ENCODE assay signal across 8 mouse cellular contexts in the genomic region with DNA sequence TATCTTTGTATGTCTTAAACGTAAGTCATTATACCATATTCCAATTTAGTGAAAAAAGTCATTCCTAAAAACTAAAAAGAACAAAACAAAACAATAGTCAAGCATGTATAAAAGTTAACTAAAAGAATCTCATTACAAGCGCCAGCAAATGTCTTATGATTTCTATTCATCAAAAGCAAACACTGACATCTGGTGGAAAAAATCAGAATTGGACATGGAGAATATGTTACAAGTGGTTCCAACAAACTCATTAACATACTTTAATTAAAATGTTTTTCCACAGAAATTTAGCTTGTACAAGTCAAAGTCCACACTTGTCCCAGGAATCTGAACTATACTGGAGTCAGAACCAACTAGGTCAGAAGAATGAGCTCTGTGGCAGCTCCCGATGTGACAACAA. TPM values are rescaled to one million over a fixed set of nuclear protein-coding genes. Genes with fewer than 3 reads are reported as not detected.
DNase-seq lines count a peak whose midpoint lies in the region; ATAC-seq and TF ChIP-seq lines count a peak whose summit lies in the region.
"Had no signal": no experiment of that assay in that cellular context is flagged by ENCODE, and none has a peak within 500 bp of the region (broad histone marks: within the 10 kb centered on the region; RNA-seq: fewer than 3 reads in every experiment).

No protein-coding gene starts in this region.

- POLR2A ChIA-PET in Patski (lab: Charles Lee): no interaction called here

- CTCF ChIA-PET in Patski (lab: Charles Lee): interaction anchor here (0.7 to 1.6 kb wide), 6 partner anchors 10 to 1545 kb away, joined by 3 to 7 read pairs (median 4); a partner anchor contains a TSS

- no peaks in the 10 kb centered on the region for H3K27me3 ChIP-seq in heart, postnatal 0 days (ENCODE audit: control insufficient read depth, insufficient read depth, low read length)
- no peaks in the 10 kb centered on the region for H3K27me3 ChIP-seq in lung, embryonic 14.5 days (ENCODE audit: insufficient read depth, low read length)
- H3K27me3 ChIP-seq in Patski: no peaks in the 10 kb centered on the region

- no peak overlapping the region for H3K9ac ChIP-seq in heart, postnatal 0 days (replicated peaks; ENCODE audit: low read depth, low read length)
- H3K9ac ChIP-seq in lung, embryonic 14.5 days: no peak overlapping the region

- no peak for TF ChIP-seq EP300 in heart, postnatal 0 days (IDR thresholded peaks at IDR 0.05; ENCODE audit: low read depth)

- H3K4me2 ChIP-seq in heart, postnatal 0 days (ENCODE audit: low read depth, low read length): no peak overlapping the region
- H3K4me2 ChIP-seq in lung, embryonic 14.5 days: no peak overlapping the region

- peak; percentile 55 for TF ChIP-seq CTCF in heart, postnatal 0 days (IDR thresholded peaks at IDR 0.05; ENCODE audit: low read depth)
- peak; percentile 47 for TF ChIP-seq CTCF in lung, embryonic 14.5 days (IDR thresholded peaks at IDR 0.05; ENCODE audit: low read depth)
- peak; percentile 39 for TF ChIP-seq CTCF in Patski (IDR thresholded peaks at IDR 0.05)

- H3K36me3 ChIP-seq in heart, postnatal 0 days (replicated peaks; ENCODE audit: control insufficient read depth, insufficient read depth, low read length): peaks cover 62% of the 10 kb centered on the region
- H3K36me3 ChIP-seq in lung, embryonic 14.5 days (ENCODE audit: insufficient read depth): peaks cover 76% of the 10 kb centered on the region

- in situ Hi-C loops in Patski (cut with MboI; ENCODE audit: low pct_unique_long_range_greater_than_20kb): loop anchor here (25.0 kb wide), 1 partner anchor 1347 kb away; a partner anchor contains a TSS

- no peaks in the 10 kb centered on the region for H3K9me3 ChIP-seq in heart, postnatal 0 days (replicated peaks; ENCODE audit: control insufficient read depth, low read length)
- H3K9me3 ChIP-seq in lung, embryonic 14.5 days (ENCODE audit: low read depth, low read length): no peaks in the 10 kb centered on the region

- no peak overlapping the region for H3K4me3 ChIP-seq in heart, postnatal 0 days (ENCODE audit: low read depth, low read length)
- H3K4me3 ChIP-seq in lung, embryonic 14.5 days (ENCODE audit: low read depth, low read length): no peak overlapping the region

- no peak for ATAC-seq in heart, postnatal 0 days (ENCODE audit: insufficient read depth, low read depth)
- no peak for ATAC-seq in lung, embryonic 14.5 days (ENCODE audit: insufficient read depth)
- no peak for ATAC-seq in Patski
- no peak for ATAC-seq in erythroid progenitor cell, adult 5-6 weeks (replicated peaks; ENCODE audit: low FRiP score, poor library complexity, severe bottlenecking)

- no peak overlapping the region for H3K27ac ChIP-seq in heart, postnatal 0 days (ENCODE audit: low read depth)
- no peak overlapping the region for H3K27ac ChIP-seq in lung, embryonic 14.5 days (ENCODE audit: low read depth)

- 76% methylated on average over 3 of the region's 3 CpGs for WGBS in heart, postnatal 0 days
- 71% methylated on average over 3 of the region's 3 CpGs for WGBS in lung, embryonic 14.5 days

- H3K4me1 ChIP-seq in heart, postnatal 0 days (ENCODE audit: control insufficient read depth, insufficient read depth): no peaks in the 10 kb centered on the region; the same call in 1 of the 2 replicates
- H3K4me1 ChIP-seq in lung, embryonic 14.5 days (ENCODE audit: insufficient read depth): no peaks in the 10 kb centered on the region

- DNase-seq in heart, postnatal 0 days (ENCODE audit: low spot score): no peak
- DNase-seq in heart, adult 11 months: no peak
- DNase-seq in lung, embryonic 14.5 days: peak; percentile 80
- no peak for DNase-seq in lung, postnatal 14 days
- DNase-seq in Patski (ENCODE audit: low read depth, low spot score): no peak
- peak; percentile 73 for DNase-seq in retina, embryonic 14.5 days (ENCODE audit: low spot score)
- DNase-seq: thymus, postnatal 4 days had no signal

RNA-seq across cellular contexts. Expression of a gene that starts 11.8 kb away (rescaled TPM):
- total RNA-seq in heart, postnatal 0 days (2014; rRNA removed; ENCODE audit: low replicate concordance): 138 and 159 TPM in 2 replicates
- 171 and 180 TPM in 2 replicates for polyA plus RNA-seq in heart, postnatal 0 days (2015; fragmentation: Nextera tagmentation; extraction: Ambion mirVana)
- 152 and 160 TPM in 2 replicates for polyA plus RNA-seq in lung, embryonic 14.5 days (2014; fragmentation: Nextera tagmentation; extraction: Ambion mirVana)
- 116 TPM for polyA plus RNA-seq in Patski (2021)
- 49.5 and 68.1 TPM in 2 replicates for total RNA-seq in erythroid progenitor cell, adult 5-6 weeks (2015; ENCODE audit: low replicate concordance)
- 41.8 and 83.7 TPM in 2 replicates for total RNA-seq in erythroid progenitor cell, adult 5-6 weeks (2017; ENCODE audit: low replicate concordance)

Comparison
In these comparisons a context has a peak if more than half of its experiments do, and no peak if none do; other contexts are left out.
1. DNase-seq: peak in lung, embryonic 14.5 days (single experiment) and retina, embryonic 14.5 days (single experiment); none in heart, postnatal 0 days (single experiment), heart, adult 11 months (single experiment), lung, postnatal 14 days (single experiment) and Patski (single experiment).
2. Peak in every context shown above with its lines, with median percentiles within 50 percentile points of each other: CTCF ChIP-seq.